Mouse (Mus musculus): ENCODE results near the gene Lamc3.

- no peak for TF ChIP-seq CTCF (conservative IDR thresholded peaks at IDR 0.05; ENCODE audit: insufficient read depth, insufficient read length, low read depth, low read length)
- no peak for TF ChIP-seq POLR2A (IDR thresholded peaks at IDR 0.05; ENCODE audit: low read depth, low read length)
Observed at GRCm38 (mm10) chr2:31894221-31894870, 7.3 kb downstream of the Lamc3 start.
